Mouse (Mus musculus) lung, postnatal 10 days (tissue): ENCODE data around the gene Atp2b2.
A peak's percentile ranks its signal among the peaks of the same experiment; 100 is the strongest.

Source experiments
- DNase-seq: peaks from one replicate; pipeline ENCODE4 v3.0.0; 2021

Atp2b2 gene

DNA sequence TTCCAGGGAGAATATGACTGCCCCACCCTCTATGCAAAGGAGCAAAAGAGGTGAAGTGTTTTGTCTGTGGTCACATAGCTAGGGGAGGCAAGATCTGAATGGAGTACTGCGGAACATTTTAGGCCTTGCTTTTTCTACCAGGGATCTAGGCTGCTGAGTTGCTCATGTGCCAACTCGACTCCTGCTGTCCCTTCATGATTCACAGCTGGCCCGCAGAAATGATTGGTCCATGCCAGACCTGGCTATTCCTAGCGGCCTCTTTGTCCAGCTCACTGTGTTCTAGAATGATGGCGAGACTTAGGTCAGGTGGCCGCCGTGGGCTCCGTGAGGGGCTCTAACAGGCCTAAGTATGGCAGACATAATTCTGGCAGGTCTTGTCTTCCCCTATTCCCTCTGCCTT, 103.0 kb downstream of the Atp2b2 start:
- no peak for DNase-seq

DNA sequence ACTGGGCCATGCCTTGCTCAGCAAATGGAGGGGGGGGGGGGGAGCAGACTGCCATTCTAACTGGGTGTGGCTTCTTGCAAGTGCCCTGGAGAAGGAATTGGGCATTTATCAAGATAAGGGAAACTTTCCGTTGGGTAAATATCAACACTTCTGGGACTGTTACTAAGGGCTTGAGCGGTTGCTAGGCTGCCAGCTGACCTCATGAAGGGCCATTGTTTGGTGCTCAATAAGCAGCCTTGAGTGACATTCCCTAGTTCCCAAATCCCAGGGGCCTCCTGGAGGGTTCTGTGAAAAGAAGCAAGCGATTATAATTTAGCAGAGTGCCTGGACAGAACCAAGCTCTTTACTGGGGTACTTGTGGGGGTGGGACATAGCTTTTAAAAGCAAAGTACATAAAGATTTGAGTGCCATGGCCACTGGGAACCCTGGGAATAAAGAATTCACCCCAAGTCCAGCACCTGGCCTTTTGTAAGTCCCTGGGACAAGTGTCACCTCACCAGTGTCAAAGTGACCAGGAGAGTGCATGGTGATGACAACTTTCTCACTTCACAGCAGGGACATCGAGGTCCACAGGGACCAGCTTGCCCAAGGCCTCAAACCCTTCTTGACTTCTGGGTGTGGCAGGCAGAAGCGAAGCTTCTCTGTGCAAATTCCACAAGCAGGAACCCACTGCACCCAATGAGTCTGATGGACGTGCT, 105.5 kb downstream of the Atp2b2 start:
- DNase-seq = peak; percentile 45

DNA sequence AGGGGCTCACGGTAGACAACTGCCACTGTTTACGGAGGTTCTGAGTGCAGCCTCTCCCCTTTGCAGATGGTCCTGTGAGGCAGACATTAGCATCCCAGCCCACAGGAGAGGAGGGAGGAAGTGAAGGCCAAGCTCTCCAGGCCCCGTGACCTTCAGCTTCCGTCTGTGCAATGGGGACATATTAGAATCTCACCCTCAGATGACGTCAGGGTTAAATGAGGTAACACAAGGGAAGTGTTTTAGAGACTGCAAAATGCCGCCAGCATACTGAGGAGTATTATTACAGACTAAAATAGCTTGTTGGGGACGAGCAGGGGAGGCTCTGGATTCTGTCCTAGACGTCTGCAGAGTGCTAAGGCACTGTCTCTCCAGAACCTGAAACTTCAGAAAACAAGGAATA, 106.3 kb downstream of the Atp2b2 start:
- DNase-seq = no peak

DNA sequence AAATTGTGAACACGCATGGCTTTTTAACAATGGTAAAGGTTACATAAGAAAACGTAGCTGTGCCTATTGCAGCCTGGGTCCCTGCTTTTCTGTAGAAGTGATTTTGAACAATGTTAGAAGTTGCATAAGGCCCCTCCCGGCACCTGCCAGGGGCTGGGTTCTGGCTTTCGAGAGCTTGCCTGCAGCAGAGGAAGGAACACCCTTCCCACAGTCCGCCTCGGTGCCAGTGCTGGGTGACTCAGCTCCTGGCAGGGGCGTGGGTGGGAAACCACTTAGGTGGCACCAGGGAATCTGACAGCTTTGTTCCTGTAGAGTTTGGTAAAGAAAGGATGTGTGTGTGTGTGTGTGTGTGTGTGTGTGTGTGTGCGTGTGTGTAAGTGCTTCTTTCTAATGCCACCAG, 107.7 kb downstream of the Atp2b2 start:
- peak; percentile 56 for DNase-seq

DNA sequence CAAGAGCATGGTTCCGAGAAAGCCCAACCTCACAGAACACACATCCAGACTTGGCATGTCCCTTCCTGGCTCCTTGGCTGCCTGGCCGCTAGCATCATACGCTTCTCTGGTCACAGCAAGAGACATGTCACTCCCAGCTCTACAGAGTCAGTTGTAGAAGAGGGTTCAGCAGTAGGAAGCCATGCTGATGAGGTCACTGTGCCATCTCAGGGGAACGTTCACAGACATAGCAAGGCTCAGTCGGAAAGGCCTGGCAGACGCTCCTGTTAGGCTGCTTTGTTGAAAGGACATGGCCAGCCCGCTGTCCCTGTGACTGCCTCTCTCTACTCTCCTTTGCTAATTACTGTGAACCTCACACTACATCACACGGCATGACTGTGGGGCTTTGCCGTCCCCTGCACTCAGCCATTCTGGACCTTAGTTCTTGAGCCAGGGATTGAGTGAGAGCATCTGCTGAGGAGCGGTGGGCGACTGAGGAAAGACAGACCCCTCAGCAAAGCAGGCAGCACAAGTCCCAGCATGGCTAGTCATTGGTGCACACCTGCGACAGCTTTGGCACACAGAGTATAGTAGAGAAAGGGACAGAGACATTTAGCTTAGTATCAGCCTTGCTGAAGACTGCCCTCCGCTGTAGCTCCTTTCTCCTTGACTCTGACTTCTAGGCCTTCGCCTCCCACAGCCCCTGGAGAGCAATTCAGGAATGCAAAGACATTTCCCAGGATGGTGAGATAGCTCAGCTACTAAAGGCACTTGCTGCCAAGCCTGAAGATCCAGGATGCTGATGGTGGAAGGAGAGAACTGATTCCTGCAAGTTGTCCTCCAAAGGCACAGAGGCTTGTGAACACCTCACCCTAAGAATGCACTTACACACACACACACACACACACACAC, 108.9 kb downstream of the Atp2b2 start:
- DNase-seq = no peak

DNA sequence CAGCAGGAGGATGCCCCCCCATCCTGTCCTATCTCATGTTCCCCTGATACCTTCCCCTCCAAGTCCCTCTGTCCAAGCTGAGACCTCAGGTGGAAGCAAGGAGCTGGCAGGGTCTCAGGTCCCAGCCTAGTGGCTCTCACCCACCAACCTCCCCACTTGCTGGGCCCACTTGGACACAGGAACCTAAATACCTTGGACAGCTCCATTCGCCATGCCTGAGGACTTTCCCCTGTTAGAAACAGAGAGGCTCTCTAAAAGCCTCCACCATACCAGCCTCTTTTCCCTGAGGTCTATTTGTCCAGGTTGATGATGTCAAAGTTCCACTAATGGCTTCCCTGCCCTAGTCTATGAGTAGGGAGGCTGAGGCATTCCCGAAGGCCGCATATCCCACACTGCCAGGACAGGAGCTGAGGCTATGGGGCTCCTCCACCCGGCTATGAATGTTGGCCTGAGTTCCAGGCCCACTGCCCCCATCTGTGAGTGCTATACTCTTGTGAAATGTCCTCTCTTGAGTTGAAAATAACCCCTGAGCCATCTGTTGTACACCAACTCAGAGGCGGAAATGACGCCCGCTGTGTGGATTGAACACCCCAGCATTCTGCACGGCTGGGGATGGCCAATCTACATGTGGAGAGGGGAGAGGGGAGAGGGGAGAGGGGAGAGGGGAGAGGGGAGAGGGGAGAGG, 113.1 kb downstream of the Atp2b2 start:
- no peak for DNase-seq

DNA sequence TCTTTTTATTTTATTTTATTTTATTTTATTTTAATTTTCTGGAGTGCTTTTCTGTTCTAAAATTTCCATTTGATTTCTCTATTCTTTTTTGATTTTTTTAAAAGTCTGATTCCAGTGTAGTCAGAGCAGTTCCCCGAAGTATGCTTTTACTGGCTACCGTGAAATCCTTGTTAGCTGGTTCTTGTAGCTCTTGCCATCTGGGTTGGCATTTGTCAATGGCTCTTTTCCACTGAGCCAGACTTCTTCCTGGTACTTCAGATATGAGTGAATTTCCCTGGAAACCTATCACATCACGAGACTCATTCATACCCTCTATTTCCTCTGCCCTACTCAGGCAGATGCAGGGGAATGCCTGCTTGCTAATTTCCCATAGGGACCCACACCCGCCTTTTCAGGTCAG, 119.2 kb downstream of the Atp2b2 start:
- no peak for DNase-seq

DNA sequence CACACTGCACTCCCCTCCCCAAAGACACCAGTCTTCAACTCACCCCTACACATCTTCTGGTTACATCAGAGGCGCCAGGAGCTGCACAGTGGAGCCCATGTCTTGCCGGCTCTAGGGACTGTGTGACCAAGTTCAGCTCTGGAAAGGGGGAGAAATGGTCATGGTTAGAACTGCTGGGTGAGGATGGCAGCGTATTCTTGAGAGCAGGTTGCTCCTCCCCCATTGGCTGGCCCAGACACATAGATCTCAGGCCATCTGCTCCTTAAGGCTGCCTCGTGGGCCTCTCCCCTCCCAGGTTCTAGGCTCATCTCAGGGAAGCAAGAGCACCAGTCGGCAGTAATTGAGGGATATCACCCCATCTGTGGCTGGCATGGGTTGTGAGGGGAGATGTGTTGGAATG, 121.9 kb downstream of the Atp2b2 start:
- no peak for DNase-seq

DNA sequence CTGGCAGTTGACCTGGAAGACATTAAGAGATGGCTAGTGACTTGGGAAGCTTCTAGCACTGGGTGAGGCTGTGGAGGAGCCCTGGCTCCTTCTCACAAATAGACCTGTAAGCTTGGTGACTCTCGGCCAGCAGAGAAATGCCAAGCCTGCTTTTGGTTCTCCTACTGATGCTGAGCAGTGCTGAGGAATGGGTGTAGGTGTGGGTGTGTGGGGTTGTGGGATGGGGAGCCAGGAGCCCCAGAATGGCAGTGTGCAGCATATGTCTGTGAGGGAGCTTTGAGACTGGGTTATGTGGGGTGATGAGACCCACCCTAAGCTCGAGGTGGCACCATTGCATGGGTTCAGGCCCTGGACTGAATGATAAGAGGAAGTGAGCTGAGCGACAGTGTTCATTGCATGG, 129.7 kb downstream of the Atp2b2 start:
- DNase-seq = no peak

DNA sequence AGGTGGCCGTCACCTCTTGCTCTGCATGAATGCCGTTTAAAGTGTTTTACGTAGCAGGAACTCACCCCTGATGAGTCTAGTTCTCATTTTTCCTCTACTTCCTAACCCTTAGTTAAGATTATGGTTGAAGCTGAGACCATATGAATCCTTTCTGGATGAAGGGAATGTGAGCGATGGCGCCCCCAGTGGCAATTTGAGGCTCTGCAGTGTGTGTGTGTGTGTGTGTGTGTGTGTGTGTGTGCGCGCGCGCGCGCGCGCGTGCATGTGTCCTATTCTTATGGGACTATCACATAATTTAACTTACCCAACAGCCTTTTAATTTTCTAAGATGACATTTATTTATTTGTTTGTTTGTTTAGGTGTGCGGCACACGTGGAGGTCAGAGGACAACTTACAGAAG, 131.3 kb downstream of the Atp2b2 start:
- DNase-seq = no peak

DNA sequence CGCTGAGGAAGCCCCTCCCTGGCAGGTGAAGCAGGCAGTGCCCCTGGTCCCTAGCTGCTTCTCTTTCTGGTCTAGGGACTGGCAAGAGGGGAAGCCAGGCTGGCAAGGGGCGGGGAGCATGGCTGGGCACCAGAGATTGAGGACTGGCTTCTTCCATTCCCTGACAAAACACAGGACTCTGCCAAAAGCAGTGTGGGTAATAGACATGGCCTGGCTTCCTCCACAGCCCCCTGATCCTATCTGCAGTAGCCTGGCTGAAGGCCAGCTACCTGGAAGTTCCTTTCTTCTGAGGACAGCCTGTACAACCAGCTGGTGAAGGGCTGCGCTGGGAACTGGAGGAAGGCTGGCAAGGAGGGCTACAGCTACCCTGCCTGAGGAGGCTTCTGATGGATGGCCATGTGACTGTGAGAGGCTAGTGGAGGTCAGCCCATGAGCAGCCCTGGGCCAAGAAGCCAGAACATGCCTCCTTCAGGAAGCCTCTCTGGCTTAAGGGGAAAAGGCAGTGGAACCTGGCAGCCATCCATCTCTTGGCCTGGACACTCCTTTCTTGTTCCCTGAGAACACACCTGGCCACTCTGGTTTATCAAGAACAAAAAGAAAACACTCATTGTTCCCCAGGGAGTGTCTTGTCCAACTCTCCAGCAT, 131.9 kb downstream of the Atp2b2 start:
- DNase-seq = no peak

DNA sequence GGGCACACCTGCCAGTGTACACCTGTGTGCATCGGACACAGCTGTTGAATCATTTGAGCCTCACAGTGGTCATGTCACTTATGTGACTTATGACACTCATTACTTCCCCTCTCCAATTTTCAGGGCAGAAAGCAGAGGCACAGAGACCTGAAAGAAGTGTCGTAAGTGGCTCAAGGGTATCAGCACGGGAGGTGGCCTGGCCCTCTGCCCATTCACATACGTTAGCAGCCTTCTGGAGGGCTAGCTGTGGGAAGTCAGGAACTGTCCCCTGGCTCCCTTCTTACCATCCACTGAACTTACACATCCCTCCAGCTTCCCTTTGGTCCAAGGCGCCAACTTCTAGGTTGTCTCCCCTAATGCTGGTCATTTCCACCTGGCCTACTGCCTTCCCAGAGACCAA, 132.6 kb downstream of the Atp2b2 start:
- DNase-seq = no peak

DNA sequence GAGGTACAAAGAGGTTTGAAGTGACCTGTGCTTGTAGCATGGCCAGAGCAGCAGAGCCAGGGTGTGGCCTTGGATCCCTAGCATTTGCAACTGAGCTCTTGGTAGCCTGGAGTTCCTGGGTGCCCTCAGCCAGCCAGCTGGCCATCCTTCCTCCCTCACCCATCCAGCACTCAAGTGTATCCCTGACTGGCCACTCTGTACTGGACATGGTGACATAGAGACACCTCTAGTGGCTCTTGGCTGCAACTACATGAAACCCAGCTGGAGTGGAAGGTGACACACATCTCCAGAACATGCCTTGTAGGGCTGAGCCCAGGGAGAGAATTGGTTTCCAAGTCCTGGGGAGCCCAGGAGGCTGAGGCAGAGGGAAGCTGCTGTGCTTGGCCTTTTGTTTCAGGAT, 134.3 kb downstream of the Atp2b2 start:
- peak; percentile 13 for DNase-seq

DNA sequence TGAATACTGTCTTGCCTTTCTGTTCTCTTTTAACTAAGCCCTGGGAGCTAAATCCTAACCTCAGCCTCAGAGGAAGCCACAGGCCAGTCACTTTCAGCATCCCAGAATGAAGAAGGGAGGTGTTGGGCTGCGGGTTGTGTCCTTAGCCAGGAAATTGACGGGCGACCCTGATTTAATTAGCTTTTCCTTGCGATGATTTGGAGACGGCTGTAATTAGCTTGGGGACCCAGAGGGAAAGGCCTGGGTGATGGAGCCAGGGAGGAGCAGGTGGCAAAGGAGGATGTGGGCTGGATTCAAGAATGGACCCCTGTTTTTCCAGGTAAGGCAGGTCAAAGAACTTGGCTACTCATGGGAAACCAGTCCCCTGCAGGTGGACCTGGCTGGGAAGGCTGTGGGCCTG, 138.0 kb downstream of the Atp2b2 start:
- DNase-seq = no peak

DNA sequence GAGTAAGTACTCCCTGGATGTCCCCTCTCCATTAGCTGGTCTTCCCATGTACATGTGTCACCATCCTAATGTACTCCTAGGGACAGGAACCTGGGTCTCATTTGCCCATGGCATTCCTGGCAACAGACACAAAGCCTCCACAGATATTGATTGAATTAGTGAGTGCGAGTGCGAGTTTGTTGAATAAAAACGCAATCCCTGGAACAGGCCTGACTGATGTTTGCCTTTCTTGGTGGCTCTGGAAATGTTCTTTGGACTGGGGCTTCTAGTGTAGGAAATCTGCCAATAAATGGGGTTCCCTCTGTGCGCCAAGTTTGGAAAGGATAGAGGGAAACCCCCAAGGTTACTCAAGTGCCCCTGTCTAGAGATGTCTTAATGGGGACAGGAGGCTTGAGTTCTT, 146.4 kb downstream of the Atp2b2 start:
- no peak for DNase-seq

DNA sequence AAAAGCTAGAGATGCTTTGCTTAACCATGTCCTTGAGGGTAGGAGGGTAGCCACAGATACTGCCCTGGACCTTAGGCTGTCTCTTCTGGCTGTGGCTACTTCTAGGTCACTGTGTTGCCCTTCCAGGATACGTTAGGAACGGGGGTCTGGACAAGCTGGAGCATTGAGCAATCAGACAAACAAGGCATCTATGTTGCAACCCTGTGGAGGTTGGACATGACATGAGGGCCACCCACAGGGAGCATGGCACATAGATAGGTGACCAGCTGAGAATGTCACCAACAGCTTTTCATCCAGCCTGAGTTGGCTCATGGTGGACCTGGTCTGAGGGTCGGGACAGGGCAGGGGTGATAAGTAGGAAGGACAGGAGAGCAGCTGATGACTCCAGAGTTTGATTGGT, 148.4 kb downstream of the Atp2b2 start:
- no peak for DNase-seq

DNA sequence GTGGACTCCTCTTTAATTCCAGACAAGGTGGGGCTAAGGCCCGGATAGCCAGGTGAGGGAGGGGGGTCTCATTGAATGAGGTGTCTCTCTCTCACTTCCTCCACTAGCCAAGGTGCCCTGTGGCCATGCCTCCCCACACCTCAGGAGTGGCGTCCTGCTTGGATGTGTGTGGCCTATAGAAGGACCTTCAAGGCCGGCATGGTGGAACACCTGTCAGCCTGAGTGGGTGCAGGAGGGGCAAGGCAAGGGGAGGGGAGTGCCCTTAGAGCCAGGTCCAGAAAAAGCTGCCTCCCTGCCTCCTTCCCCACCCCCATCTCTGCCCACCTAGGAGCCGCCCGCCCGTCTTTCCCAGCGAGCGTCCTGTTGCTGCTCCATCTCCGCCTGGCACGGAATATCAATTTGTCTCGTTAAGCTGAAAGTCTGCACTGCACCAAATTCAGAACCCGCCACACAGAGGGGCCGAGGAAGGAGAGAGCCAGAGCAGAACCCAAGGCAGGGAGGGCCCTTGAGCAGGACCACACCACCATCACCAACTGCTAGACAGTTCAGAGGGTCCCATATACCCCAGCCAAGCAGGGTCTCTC, 150.2 kb downstream of the Atp2b2 start:
- DNase-seq = no peak

DNA sequence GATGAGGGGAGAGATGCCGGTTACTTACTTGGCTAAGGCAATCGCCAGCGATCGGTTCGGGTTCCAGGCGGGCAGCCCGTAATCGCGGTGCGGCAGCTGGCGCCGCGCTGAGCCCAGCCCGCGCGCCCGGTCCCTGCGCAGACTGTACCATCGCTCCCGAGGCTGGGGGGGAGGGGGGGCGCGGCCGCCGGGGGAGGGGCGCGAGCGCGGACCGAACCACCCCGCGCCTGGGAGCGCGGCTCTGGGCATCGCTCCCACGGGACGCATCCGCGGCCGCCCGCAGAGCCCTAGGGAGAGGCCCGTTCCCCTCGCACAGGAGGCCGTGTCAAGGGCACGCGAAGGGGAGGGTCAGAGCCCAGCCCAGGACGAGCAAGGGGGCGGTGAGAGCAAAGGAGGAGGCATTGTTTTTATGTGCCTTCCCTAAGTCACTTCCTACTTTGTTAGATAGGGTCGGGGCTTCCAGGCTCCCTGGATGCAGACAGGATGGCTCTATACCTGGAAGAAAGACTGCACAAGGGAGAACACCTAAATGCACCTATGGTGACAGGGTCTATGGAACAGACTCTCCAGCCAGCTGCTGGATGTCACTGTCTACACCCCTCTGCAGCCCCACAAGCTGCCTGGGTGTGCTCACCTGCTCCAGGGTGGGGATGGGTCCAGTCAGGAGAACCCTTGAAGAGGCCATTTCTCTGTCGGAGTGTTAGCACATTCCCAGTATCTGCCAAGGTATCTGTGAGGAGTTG, 151.0 kb downstream of the Atp2b2 start:
- no peak for DNase-seq

DNA sequence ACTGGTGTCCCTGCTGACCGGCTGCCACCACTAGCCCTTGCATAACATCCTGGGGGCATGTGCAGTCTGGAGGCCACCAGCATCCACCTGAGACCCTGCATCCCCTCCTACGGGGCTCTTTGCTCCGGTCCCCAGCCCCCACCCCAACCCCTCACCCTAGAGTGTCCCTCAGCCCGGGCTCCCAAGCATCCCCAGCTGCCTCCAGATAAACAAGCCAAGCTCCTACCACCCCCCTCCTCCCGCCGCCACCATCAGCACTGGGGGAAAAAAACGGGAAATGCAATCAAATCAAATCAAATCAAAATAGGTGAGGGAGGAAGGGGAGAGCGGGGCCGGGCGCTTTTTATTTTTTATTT, 151.6 kb downstream of the Atp2b2 start:
- DNase-seq = no peak

DNA sequence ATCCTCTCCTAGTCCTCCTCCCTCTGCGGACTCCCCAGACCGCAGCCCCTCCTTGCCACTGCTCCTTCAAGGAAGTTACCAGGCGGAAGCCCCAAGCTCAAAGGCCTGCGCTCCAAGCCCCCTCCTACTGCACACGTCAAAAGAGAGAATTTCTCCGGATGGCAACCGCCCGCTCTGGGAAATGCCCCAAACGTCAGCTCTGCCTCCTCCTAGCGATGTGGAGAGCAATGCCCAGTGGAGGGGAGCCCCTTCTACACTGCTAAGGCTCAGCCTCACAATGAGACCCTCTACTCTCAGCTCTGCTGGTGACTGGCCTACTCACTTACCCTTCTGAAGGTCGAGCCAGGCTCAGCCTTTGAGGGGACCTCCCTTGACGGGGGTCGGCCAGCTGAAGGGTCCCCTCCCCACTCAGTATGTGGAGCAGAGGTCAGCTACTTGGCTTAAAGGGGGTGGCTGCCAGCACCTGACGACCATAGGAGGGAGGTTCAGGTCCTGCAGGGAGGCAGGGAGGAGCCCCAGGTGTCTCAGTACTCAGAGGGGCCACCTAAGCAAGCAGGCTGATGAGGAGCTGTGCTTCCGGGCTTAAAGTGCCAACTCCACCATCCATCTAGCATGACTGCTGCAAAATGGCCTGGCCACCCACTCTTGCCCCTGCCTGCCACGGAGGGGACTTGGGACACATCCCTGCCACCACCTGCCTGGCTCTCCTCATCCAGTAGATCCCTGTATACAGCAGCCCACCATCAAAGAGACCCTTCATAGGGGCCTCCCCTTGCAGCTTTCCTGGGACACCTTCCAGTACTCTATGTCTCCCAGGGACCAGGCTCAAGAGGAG, 152.2 kb downstream of the Atp2b2 start:
- DNase-seq = no peak

DNA sequence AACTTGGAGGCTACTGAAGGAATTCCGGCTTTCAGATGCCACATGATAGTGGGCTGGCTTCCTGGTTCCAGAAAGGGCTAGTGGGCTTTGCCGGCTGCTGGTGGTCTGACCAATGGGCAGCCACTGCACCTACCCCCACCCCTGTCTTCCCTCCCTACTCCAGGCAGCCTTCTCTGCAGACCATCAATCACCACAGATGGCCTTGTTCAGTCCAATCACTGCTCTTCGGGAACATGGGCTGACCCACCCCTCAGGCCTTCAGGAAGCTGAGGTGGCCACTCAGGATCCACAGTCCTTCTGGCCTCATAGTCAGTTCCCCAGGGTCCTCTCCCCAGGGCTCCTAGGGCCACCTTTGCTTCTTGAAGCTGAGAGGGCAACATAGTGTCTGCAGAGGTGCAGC, 153.2 kb downstream of the Atp2b2 start:
- DNase-seq = no peak
